Mouse (Mus musculus) spleen, adult 2 months (tissue): Measurements from ENCODE around the gene Tk2. TPM values are rescaled to one million over a fixed set of nuclear protein-coding genes. Genes with fewer than 3 reads are reported as not detected.
"Not testable (repeated sequence)": the region's sequence is repeated elsewhere in the genome, so short reads cannot be mapped to it uniquely, and the experiment has no call there.

Source experiments
- DNase-seq, 2 experiments: peaks; one replicate each; pipeline versions ENCODE4 v3.0.0 to v3.0.0-alpha.2; 2012 to 2021; ENCODE audit warnings: low spot score in 2 of 2, low read depth in 1 of 2
- H3K27ac ChIP-seq: fragments of 200-500 bp; 2 replicates; pipeline ENCODE4 v1.5.1; 2012; ENCODE audit warnings: low read length, inconsistent platforms; ENCODE audit not compliant: insufficient read depth
- H3K27me3 ChIP-seq: fragments of 200-500 bp; 2 replicates; pipeline ENCODE4 v1.6.1; 2012; ENCODE audit warnings: mild to moderate bottlenecking, moderate library complexity, low read length, inconsistent platforms; ENCODE audit not compliant: control insufficient read depth, insufficient read depth
- H3K36me3 ChIP-seq: fragments of 200-500 bp; 2 replicates; pipeline ENCODE4 v1.6.1; 2012; ENCODE audit warnings: mild to moderate bottlenecking, low read length, inconsistent platforms; ENCODE audit not compliant: control insufficient read depth, insufficient read depth
- H3K4me1 ChIP-seq: fragments of 200-500 bp; 2 replicates; pipeline ENCODE4 v1.6.1; 2011; ENCODE audit warnings: inconsistent platforms; ENCODE audit not compliant: control insufficient read depth, insufficient read depth, insufficient read length
- H3K4me3 ChIP-seq: fragments of 200-500 bp; 2 replicates; pipeline ENCODE4 v1.5.1; 2011; ENCODE audit warnings: mild to moderate bottlenecking, inconsistent platforms; ENCODE audit not compliant: insufficient read depth, insufficient read length; ENCODE audit errors: extremely low read depth
- CTCF ChIP-seq: fragments of 200-500 bp; IDR thresholded peaks from 2 replicates; pipeline ENCODE4 v1.5.1; 2011; ENCODE audit warnings: mild to moderate bottlenecking, inconsistent platforms; ENCODE audit not compliant: insufficient read depth, insufficient read length, insufficient replicate concordance; ENCODE audit errors: extremely low read depth
- POLR2A ChIP-seq: fragments of 200-500 bp; IDR thresholded peaks from 2 replicates; pipeline ENCODE4 v1.6.1; 2011; ENCODE audit warnings: low read depth, low read length, inconsistent platforms
- WGBS: fragments of 180-500 bp; shearing (Covaris S2); methylation state at CpG from one replicate; pipeline ENCODE4 v1.1.7; 2018; 5-methylcytosine and 5-hydroxymethylcytosine counted together
- polyA plus RNA-seq: library from polyadenylated mRNA; depleted of rRNA; stranded (reverse); fragments of >200 nt; gene quantifications from 2 replicates; pipeline ENCODE4 v1.2.3, GENCODE M21; 2012; rRNA removed

Tk2 gene
- 42.5 and 51.1 TPM in 2 replicates for polyA plus RNA-seq

DNA sequence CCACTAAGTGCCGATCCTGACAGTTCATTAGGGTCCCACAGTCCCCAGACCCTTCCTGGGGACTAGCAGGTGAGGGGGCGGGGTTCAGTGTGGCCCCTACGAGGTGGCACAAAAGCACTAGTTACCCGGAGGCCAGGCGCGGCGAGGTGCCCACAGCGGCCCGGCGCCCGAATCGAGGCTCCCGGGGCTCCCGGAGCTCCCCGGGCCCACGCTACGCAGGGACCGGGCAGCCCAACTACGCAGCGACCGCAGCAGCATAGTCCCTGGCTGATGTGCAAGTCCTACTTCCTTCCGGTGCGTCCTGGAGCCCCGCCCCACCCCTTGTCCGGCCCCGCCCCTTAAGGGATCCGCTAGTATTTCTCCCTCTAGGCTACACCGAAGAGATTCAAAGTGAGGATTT, at the start of gene Tk2:
TSS of gene Tk2 (minus strand) at position 283 of the 400 bp plus-strand sequence.
- Histone ChIP-seq H3K4me3 (peak within 1 kb of the TSS; percentile 94), H3K27ac (peak within 1 kb of the TSS; percentile 98), H3K36me3 (peaks cover under 1% of the 10 kb centered on the region; the same call in 1 of the 2 replicates), H3K4me1 (peaks cover 9% of the 10 kb centered on the region; the same call in 1 of the 2 replicates), H3K27me3 (no peaks in the 10 kb centered on the region)
- under 1% methylated on average over 28 of the region's 28 CpGs for WGBS
- DNase-seq, result peak; percentile 66 to 83
- TF ChIP-seq CTCF (no peak), POLR2A (peak; percentile 96)

DNA sequence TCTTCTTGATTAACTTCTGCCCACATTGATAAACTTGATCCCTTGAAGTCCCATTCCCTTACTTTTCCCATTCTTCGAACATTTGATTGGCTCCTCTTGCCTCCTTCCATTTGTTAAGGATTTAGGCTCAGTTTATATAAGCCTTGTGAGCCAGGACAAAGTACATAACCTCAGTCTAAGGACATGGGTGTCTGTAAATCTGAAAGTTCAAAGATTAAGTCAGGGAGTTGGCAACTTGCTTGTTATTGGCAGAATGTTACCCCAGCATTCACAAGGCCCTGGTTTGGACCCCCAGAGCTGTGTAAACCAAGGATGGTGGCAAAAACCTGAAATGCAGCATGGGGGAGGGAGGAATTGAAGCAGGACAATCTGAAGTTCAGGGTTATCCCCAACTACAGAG, 46.0 kb upstream of the Tk2 start:
- no peaks in the 10 kb centered on the region for H3K27me3 ChIP-seq
- no peak overlapping the region for H3K4me3 ChIP-seq
- 74% methylated on average over 1 of the region's 1 CpGs for WGBS
- H3K27ac ChIP-seq, result no peak overlapping the region
- no peak for DNase-seq
- TF ChIP-seq CTCF (no peak), POLR2A (no peak)
- H3K4me1 ChIP-seq, result no peaks in the 10 kb centered on the region
- no peaks in the 10 kb centered on the region for H3K36me3 ChIP-seq

DNA sequence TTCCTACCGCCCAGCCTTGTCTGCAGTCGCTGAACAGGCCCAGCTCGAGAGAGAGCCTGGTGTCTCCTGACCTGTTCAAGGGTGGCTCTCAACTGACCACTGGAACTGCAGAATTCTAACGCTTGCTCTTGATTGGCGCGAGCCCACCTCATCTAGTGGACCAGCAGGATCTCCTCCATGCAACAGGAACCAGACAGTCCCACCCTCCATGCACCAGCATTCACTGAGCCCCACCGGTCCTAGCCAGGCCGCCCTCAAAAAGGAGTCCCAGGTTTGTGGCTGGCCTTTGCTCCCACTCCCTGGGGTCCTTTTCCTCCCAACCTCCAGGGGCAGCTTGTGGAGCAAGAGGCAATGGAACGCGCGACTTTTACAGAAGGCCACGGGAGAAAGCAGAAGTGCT, 44.7 kb upstream of the Tk2 start, which contains the start of gene Cmtm2a:
TSS of gene Cmtm2a (minus strand) at position 101 of the 400 bp plus-strand sequence.
- not testable (repeated sequence) for DNase-seq, H3K27me3 ChIP-seq, H3K4me3 ChIP-seq, H3K36me3 ChIP-seq, H3K4me1 ChIP-seq, H3K27ac ChIP-seq
- 80% methylated on average over 12 of the region's 12 CpGs for WGBS

DNA sequence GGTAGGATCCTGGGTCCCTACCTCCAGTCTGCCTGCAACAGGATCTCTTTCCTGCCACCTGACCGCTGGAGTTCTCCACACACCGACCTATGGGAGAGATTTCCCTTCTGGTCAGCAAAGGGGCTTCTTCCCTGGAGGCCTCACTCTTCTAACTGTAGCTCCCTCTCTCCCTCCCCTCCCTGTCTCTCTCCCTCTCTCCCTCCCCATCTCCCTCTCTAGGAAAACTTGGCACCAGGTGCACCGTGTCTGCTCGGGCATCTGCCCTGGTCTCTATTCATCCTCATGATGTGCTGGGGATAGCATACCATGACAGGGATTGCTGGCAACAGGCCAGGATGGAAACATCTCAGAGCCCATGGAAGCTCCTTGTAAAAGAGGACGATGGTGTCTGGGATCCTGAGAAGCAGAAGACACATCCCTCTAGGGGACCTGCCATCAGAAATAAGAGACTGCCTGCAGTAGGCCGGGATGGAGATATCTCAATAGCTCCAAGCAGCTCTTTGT, 20.6 kb upstream of the Tk2 start:
- no peaks in the 10 kb centered on the region for H3K4me1 ChIP-seq
- no peak overlapping the region for H3K27ac ChIP-seq
- no peak for DNase-seq
- H3K4me3 ChIP-seq, result no peak overlapping the region
- WGBS, result 91% methylated on average over 6 of the region's 6 CpGs
- TF ChIP-seq CTCF (no peak), POLR2A (no peak)
- H3K27me3 ChIP-seq, result no peaks in the 10 kb centered on the region
- H3K36me3 ChIP-seq, result peaks cover 4% of the 10 kb centered on the region; the same call in 1 of the 2 replicates

DNA sequence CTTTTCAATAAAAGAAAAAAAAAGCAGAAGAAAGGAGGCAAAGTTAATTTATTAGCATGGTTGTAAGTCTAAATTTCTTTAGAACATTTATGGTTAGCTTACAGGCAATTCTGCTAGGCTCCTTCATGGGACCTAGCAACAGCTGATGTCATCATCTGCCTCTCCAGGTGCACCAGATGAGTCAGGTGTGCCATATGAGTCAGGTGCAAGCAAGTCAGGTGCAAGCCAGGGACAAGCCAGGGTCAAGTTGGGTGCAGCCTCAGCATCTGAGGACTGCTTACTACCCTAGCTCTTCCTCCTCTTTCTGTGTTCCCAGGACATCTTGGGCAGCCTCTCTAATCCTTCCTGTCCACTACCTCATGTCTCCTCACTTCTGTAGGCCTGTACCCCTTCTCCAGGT, 20.0 kb upstream of the Tk2 start:
- Histone ChIP-seq H3K4me3 (no peak overlapping the region), H3K27me3 (no peaks in the 10 kb centered on the region), H3K36me3 (peaks cover 9% of the 10 kb centered on the region), H3K27ac (no peak overlapping the region), H3K4me1 (no peaks in the 10 kb centered on the region)
- TF ChIP-seq CTCF (no peak), POLR2A (no peak)
- DNase-seq, result no peak

DNA sequence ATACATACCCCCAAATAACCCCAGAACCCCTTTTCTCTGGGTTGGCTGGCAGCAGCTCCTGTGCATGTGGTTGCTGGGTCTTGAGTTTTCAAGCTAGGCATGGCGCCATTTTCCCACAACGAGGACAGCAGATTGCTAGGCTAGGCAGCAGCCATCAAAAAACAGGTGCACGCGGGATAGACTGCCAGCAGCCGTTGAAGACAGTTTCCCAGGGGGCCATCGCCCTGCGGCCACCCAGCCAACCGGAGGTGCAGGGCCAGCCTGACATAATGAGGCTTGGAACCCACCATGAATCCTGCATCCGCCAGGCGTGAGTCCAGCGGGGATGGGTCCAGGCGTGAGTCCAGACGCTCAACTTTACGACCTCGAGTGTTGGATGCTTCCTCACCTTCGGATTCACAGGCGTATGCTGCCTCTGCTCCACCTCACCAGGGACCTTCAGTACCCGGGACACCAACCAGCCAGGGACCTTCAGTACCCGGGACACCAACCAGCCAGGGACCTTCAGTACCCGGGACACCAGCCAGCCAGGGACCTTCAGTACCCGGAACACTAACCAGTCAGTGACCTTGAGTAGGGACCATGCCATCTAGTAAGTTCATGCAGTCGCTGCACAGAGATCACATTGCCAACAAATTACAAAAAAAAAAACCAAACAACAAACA, 16.0 kb upstream of the Tk2 start:
- not testable (repeated sequence) for DNase-seq, H3K27me3 ChIP-seq, H3K4me3 ChIP-seq, H3K4me1 ChIP-seq, H3K27ac ChIP-seq
- H3K36me3 ChIP-seq, result peaks cover 12% of the 10 kb centered on the region
- WGBS, result 94% methylated on average over 22 of the region's 22 CpGs

DNA sequence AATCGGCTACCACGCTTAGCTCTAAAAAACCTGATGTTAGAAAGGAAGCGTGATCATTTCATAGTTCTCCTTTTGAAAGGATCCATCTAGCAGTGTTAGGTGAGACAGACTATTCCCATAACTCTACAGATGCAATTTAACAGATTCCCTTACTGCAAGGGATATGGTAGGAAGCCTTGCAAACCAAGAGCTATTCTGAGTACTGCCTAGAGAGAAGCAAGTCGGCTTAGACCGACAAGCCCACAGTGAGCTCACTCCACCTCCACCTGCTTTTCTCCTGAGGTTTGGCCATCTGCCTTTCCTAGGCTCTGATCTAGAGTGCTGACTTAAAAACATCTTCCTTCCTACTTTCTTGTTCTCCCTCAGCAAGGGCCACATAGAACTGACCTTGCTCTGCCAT, 13.4 kb upstream of the Tk2 start:
- 92% methylated on average over 5 of the region's 5 CpGs for WGBS
- DNase-seq, H3K4me3 ChIP-seq, H3K27ac ChIP-seq, H3K4me1 ChIP-seq, H3K27me3 ChIP-seq: not testable (repeated sequence)
- peaks cover 20% of the 10 kb centered on the region for H3K36me3 ChIP-seq
